Mouse (Mus musculus) stomach, postnatal 0 days (tissue): ENCODE measurements around the gene Pea15a. TPM values are rescaled to one million over a fixed set of nuclear protein-coding genes. Genes with fewer than 3 reads are reported as not detected.

Source experiments
- ATAC-seq: fragments of 200-750 bp; cut with Nextera tagmentation; 2 replicates; pipeline ENCODE4 v1.8.0; 2017; ENCODE audit not compliant: low FRiP score, low TSS enrichment
- DNase-seq: peaks from one replicate; pipeline ENCODE4 v3.0.0-alpha.2; 2016; ENCODE audit warnings: low spot score
- H3K27ac ChIP-seq: fragments of 300-500 bp; sonication (generic); replicated peaks from 2 replicates; pipeline ENCODE4 v1.5.1; 2014; ENCODE audit warnings: mild to moderate bottlenecking, control low read depth
- H3K27me3 ChIP-seq: fragments of 300-500 bp; sonication (generic); 2 replicates; pipeline ENCODE4 v1.6.1; 2014; ENCODE audit warnings: low read length; ENCODE audit not compliant: control insufficient read depth, insufficient read depth
- H3K36me3 ChIP-seq: fragments of 300-500 bp; sonication (generic); 2 replicates; pipeline ENCODE4 v1.6.1; 2014; ENCODE audit warnings: low read length, mixed read lengths; ENCODE audit not compliant: control insufficient read depth, insufficient read depth
- H3K4me1 ChIP-seq: fragments of 300-500 bp; sonication (generic); replicated peaks from 2 replicates; pipeline ENCODE4 v1.6.1; 2014; ENCODE audit warnings: antibody characterized with exemption; ENCODE audit not compliant: control insufficient read depth, insufficient read depth
- H3K4me2 ChIP-seq: fragments of 300-500 bp; sonication (generic); replicated peaks from 2 replicates; pipeline ENCODE4 v1.6.1; 2014; ENCODE audit warnings: low read depth, mild to moderate bottlenecking, control low read depth, moderate library complexity
- H3K4me3 ChIP-seq: fragments of 300-500 bp; sonication (generic); 2 replicates; pipeline ENCODE4 v1.5.1; 2014; ENCODE audit warnings: low read depth, low read length, control low read depth
- H3K9ac ChIP-seq: fragments of 300-500 bp; sonication (generic); 2 replicates; pipeline ENCODE4 v1.6.1; 2014; ENCODE audit warnings: mild to moderate bottlenecking, low read length, control low read depth, mixed read lengths
- H3K9me3 ChIP-seq: fragments of 300-500 bp; sonication (generic); 2 replicates; pipeline ENCODE4 v1.6.1; 2016; ENCODE audit warnings: low read length; ENCODE audit not compliant: control insufficient read depth
- CTCF ChIP-seq: IDR thresholded peaks from 2 replicates; pipeline ENCODE4 v1.5.1; 2016; ENCODE audit warnings: antibody characterized with exemption, low read depth, mild to moderate bottlenecking, moderate library complexity
- EP300 ChIP-seq: optimal IDR thresholded peaks from 2 replicates; pipeline ENCODE3; 2016; ENCODE audit warnings: antibody characterized with exemption
- WGBS: fragments of 180-500 bp; shearing (Covaris S2); extraction: QIAGEN DNeasy Blood & Tissue Kit; methylation state at CpG from one replicate; pipeline ENCODE4 v1.1.7; 2014; 5-methylcytosine and 5-hydroxymethylcytosine counted together
- polyA plus RNA-seq: library from polyadenylated mRNA; unstranded; fragments of >200 nt; fragmentation: Nextera tagmentation; extraction: Ambion mirVana; gene quantifications from 2 replicates; pipeline ENCODE4 v1.2.1, GENCODE M21; 2015

Gene Pea15a
- polyA plus RNA-seq, 1 experiment from 2014 or later, result 79.4 TPM

- no peak for ATAC-seq
Measured at GRCm38 (mm10) chr1:172203566-172203965, 3.0 kb downstream of the Pea15a start.

GRCm38 (mm10) chr1:172202894-172203522, 3.6 kb downstream of the Pea15a start:
- DNase-seq (no peak), ATAC-seq (no peak)
- 0 out of 2 replicates have a peak overlapping the region, but pooled peaks have one; percentile 23 for H3K9ac ChIP-seq
- H3K27ac ChIP-seq, result peak overlapping the region; percentile 76
- no peaks in the 10 kb centered on the region for H3K27me3 ChIP-seq
- TF ChIP-seq CTCF, result no peak
- no peak for TF ChIP-seq EP300
- H3K4me2 ChIP-seq, result peak overlapping the region; percentile 6; the same call in 1 of the 2 replicates
- WGBS, result 28% methylated on average over 2 of the region's 2 CpGs
- H3K9me3 ChIP-seq, result no peaks in the 10 kb centered on the region
- H3K36me3 ChIP-seq, result peaks cover 9% of the 10 kb centered on the region; the same call in 1 of the 2 replicates
- no peak overlapping the region for H3K4me3 ChIP-seq
- peaks cover 24% of the 10 kb centered on the region for H3K4me1 ChIP-seq

More at GRCm38 (mm10) chr1:172203566-172203965, 3.0 kb downstream of the Pea15a start:
- Histone ChIP-seq H3K4me2 (peak overlapping the region; percentile 6; the same call in 1 of the 2 replicates), H3K27me3 (no peaks in the 10 kb centered on the region), H3K27ac (peak overlapping the region; percentile 76), H3K4me3 (no peak overlapping the region), H3K4me1 (peaks cover 24% of the 10 kb centered on the region), H3K36me3 (peaks cover 7% of the 10 kb centered on the region; the same call in 1 of the 2 replicates), H3K9me3 (no peaks in the 10 kb centered on the region), H3K9ac (no peak overlapping the region)
- TF ChIP-seq EP300 (no peak), CTCF (no peak)
- no peak for DNase-seq
- 20% methylated on average over 4 of the region's 4 CpGs for WGBS

- Histone ChIP-seq H3K4me3 (no peak overlapping the region), H3K36me3 (peaks cover 9% of the 10 kb centered on the region; the same call in 1 of the 2 replicates), H3K4me2 (peak overlapping the region; percentile 31; the same call in 1 of the 2 replicates), H3K27me3 (no peaks in the 10 kb centered on the region), H3K9ac (peak overlapping the region; percentile 23; the same call in 1 of the 2 replicates), H3K4me1 (peaks cover 24% of the 10 kb centered on the region), H3K9me3 (no peaks in the 10 kb centered on the region), H3K27ac (peak overlapping the region; percentile 76)
- WGBS, result 18% methylated on average over 14 of the region's 14 CpGs
- no peak for ATAC-seq
- DNase-seq, result no peak
- TF ChIP-seq CTCF (no peak), EP300 (no peak)
Measured at GRCm38 (mm10) chr1:172201967-172202880, 4.4 kb downstream of the Pea15a start.

GRCm38 (mm10) chr1:172200871-172201447, 5.6 kb downstream of the Pea15a start:
- Histone ChIP-seq H3K9ac (peak overlapping the region; percentile 27; the same call in 1 of the 2 replicates), H3K9me3 (no peaks in the 10 kb centered on the region), H3K27ac (0 out of 2 replicates have a peak overlapping the region, but pooled peaks have one; percentile 40), H3K4me3 (no peak overlapping the region), H3K4me2 (no peak overlapping the region), H3K36me3 (peaks cover 9% of the 10 kb centered on the region; the same call in 1 of the 2 replicates), H3K27me3 (no peaks in the 10 kb centered on the region), H3K4me1 (peaks cover 24% of the 10 kb centered on the region)
- no peak for DNase-seq
- no peak for ATAC-seq
- 50% methylated on average over 7 of the region's 7 CpGs for WGBS
- TF ChIP-seq CTCF, result no peak
- TF ChIP-seq EP300, result no peak

GRCm38 (mm10) chr1:172200161-172200560, 6.4 kb downstream of the Pea15a start:
- Histone ChIP-seq H3K9ac (no peak overlapping the region), H3K4me3 (no peak overlapping the region), H3K4me2 (no peak overlapping the region), H3K4me1 (peaks cover 20% of the 10 kb centered on the region), H3K27me3 (no peaks in the 10 kb centered on the region), H3K36me3 (peaks cover 10% of the 10 kb centered on the region; the same call in 1 of the 2 replicates), H3K27ac (no peak overlapping the region), H3K9me3 (no peaks in the 10 kb centered on the region)
- 58% methylated on average over 5 of the region's 5 CpGs for WGBS
- DNase-seq (peak; percentile 66), ATAC-seq (peak; percentile 20; the same call in 1 of the 2 replicates)
- no peak for TF ChIP-seq EP300
- TF ChIP-seq CTCF, result no peak
